Mouse (Mus musculus) limb, embryonic 14.5 days (tissue): ENCODE results near the gene Dmd. TPM values are rescaled to one million over a fixed set of nuclear protein-coding genes. Genes with fewer than 3 reads are reported as not detected.
"Not testable (repeated sequence)": the region's sequence is repeated elsewhere in the genome, so short reads cannot be mapped to it uniquely, and the experiment has no call there.

Experiments
- ATAC-seq: fragments of 200-750 bp; cut with Nextera tagmentation; 2 replicates; pipeline ENCODE4 v1.8.0; 2017; ENCODE audit warnings: low read depth, moderate number of reproducible peaks, moderate TSS enrichment; ENCODE audit not compliant: low FRiP score
- DNase-seq: peaks from one replicate; pipeline ENCODE4 v3.0.0-alpha.2; 2015; ENCODE audit warnings: low spot score
- H3K27ac ChIP-seq: fragments of 300-500 bp; sonication (generic); replicated peaks from 2 replicates; pipeline ENCODE4 v1.5.1; 2014; ENCODE audit warnings: low read depth, mild to moderate bottlenecking, low read length, moderate library complexity, mixed read lengths
- H3K27me3 ChIP-seq: fragments of 300-500 bp; sonication (generic); 2 replicates; pipeline ENCODE4 v1.6.1; 2014; ENCODE audit warnings: low read length, mixed read lengths; ENCODE audit not compliant: control insufficient read depth, insufficient read depth
- H3K36me3 ChIP-seq: fragments of 300-500 bp; sonication (generic); 2 replicates; pipeline ENCODE4 v1.6.1; 2014; ENCODE audit warnings: mild to moderate bottlenecking, low read length, moderate library complexity, mixed read lengths; ENCODE audit not compliant: control insufficient read depth, insufficient read depth
- H3K4me1 ChIP-seq: fragments of 300-500 bp; sonication (generic); 2 replicates; pipeline ENCODE4 v1.6.1; 2014; ENCODE audit warnings: antibody characterized with exemption, low read length, mixed read lengths; ENCODE audit not compliant: control insufficient read depth, insufficient read depth
- H3K4me2 ChIP-seq: fragments of 300-500 bp; sonication (generic); replicated peaks from 2 replicates; pipeline ENCODE4 v1.6.1; 2014; ENCODE audit warnings: low read depth, mild to moderate bottlenecking, low read length, moderate library complexity; ENCODE audit not compliant: severe bottlenecking
- H3K4me3 ChIP-seq: fragments of 300-500 bp; sonication (generic); replicated peaks from 2 replicates; pipeline ENCODE4 v1.5.1; 2014; ENCODE audit warnings: low read length
- H3K9ac ChIP-seq: fragments of 300-500 bp; sonication (generic); 2 replicates; pipeline ENCODE4 v1.6.1; 2014; ENCODE audit warnings: mild to moderate bottlenecking, low read depth, low read length, moderate library complexity; ENCODE audit not compliant: severe bottlenecking
- H3K9me3 ChIP-seq: fragments of 300-500 bp; sonication (generic); 2 replicates; pipeline ENCODE4 v1.6.1; 2016; ENCODE audit warnings: low read length; ENCODE audit not compliant: control insufficient read depth
- POLR2A ChIP-seq: fragments of 200-500 bp; IDR thresholded peaks from 2 replicates; pipeline ENCODE4 v1.8.0; 2012; ENCODE audit warnings: inconsistent platforms, mild to moderate bottlenecking, moderate library complexity, borderline replicate concordance; ENCODE audit not compliant: insufficient read depth, insufficient read length; ENCODE audit errors: extremely low read depth
- WGBS: fragments of 180-500 bp; shearing (Covaris S2); extraction: QIAGEN DNeasy Blood & Tissue Kit; methylation state at CpG from one replicate; pipeline ENCODE4 v1.1.7; 2014; 5-methylcytosine and 5-hydroxymethylcytosine counted together
- polyA plus RNA-seq, 2 experiments: library from polyadenylated mRNA; depleted of rRNA in 1 of 2; stranded (reverse) in 1 of 2; unstranded in 1 of 2; fragments of >200 nt; fragmentation: Nextera tagmentation in 1 of 2; extraction: Ambion mirVana in 1 of 2; gene quantifications; 2 replicates each; pipeline versions ENCODE4 v1.2.1 to v1.2.3; 2012 to 2014

Gene Dmd
- polyA plus RNA-seq, 2 experiments: 16.6 to 23.0 TPM

- 13% methylated on average over 1 of the region's 1 CpGs for WGBS
- TF ChIP-seq POLR2A: no peak
Observed at GRCm38 (mm10) chrX:83740533-83740932, 791.9 kb downstream of the Dmd start.

GRCm38 (mm10) chrX:83746301-83747008 is 797.8 kb downstream of the Dmd start:
- no peaks in the 10 kb centered on the region for H3K27me3 ChIP-seq
- no peaks in the 10 kb centered on the region for H3K9me3 ChIP-seq
- no peak overlapping the region for H3K4me2 ChIP-seq
- no peaks in the 10 kb centered on the region for H3K36me3 ChIP-seq
- ATAC-seq: no peak
- H3K27ac ChIP-seq: no peak overlapping the region
- H3K4me1 ChIP-seq: no peaks in the 10 kb centered on the region
- 56% methylated on average over 4 of the region's 4 CpGs for WGBS
- no peak overlapping the region for H3K4me3 ChIP-seq
- no peak for DNase-seq
- no peak overlapping the region for H3K9ac ChIP-seq
- no peak for TF ChIP-seq POLR2A

More at GRCm38 (mm10) chrX:83740533-83740932, 791.9 kb downstream of the Dmd start:
- Histone ChIP-seq H3K27ac (no peak overlapping the region), H3K27me3 (no peaks in the 10 kb centered on the region), H3K9me3 (no peaks in the 10 kb centered on the region), H3K4me2 (no peak overlapping the region), H3K4me1 (no peaks in the 10 kb centered on the region), H3K9ac (no peak overlapping the region), H3K4me3 (no peak overlapping the region), H3K36me3 (no peaks in the 10 kb centered on the region)
- DNase-seq (peak; percentile 8), ATAC-seq (no peak)

- Histone ChIP-seq H3K27me3 (no peaks in the 10 kb centered on the region), H3K4me2 (no peak overlapping the region), H3K27ac (no peak overlapping the region), H3K9ac (no peak overlapping the region), H3K9me3 (no peaks in the 10 kb centered on the region), H3K36me3 (no peaks in the 10 kb centered on the region), H3K4me3 (no peak overlapping the region), H3K4me1 (no peaks in the 10 kb centered on the region)
- no peak for TF ChIP-seq POLR2A
- DNase-seq (no peak), ATAC-seq (no peak)
Observed at GRCm38 (mm10) chrX:83787406-83787805, 838.7 kb downstream of the Dmd start.

- not testable (repeated sequence) for H3K9ac ChIP-seq, H3K4me3 ChIP-seq, H3K27ac ChIP-seq, H3K27me3 ChIP-seq, H3K36me3 ChIP-seq, H3K4me1 ChIP-seq, ATAC-seq, H3K9me3 ChIP-seq, H3K4me2 ChIP-seq
- 43% methylated on average over 9 of the region's 9 CpGs for WGBS
- peak; percentile 19 for DNase-seq
Observed at GRCm38 (mm10) chrX:83867469-83867868, 918.8 kb downstream of the Dmd start.

- H3K4me1 ChIP-seq, H3K4me2 ChIP-seq, H3K36me3 ChIP-seq, H3K27ac ChIP-seq, DNase-seq, H3K4me3 ChIP-seq, H3K9ac ChIP-seq, H3K9me3 ChIP-seq, H3K27me3 ChIP-seq, ATAC-seq: not testable (repeated sequence)
- 89% methylated on average over 11 of the region's 11 CpGs for WGBS
Observed at GRCm38 (mm10) chrX:83875389-83875788, 926.7 kb downstream of the Dmd start.

GRCm38 (mm10) chrX:83975895-83976294 is 1027.2 kb downstream of the Dmd start:
- Histone ChIP-seq H3K9me3 (no peaks in the 10 kb centered on the region), H3K4me2 (no peak overlapping the region), H3K27ac (no peak overlapping the region), H3K4me1 (no peaks in the 10 kb centered on the region), H3K27me3 (no peaks in the 10 kb centered on the region), H3K36me3 (no peaks in the 10 kb centered on the region), H3K9ac (no peak overlapping the region), H3K4me3 (no peak overlapping the region)
- WGBS: 51% methylated on average over 1 of the region's 1 CpGs
- TF ChIP-seq POLR2A: no peak
- no peak for DNase-seq
- no peak for ATAC-seq
